Mouse (Mus musculus): ENCODE measurements around the gene Trappc5. TPM values are rescaled to one million over a fixed set of nuclear protein-coding genes. Genes with fewer than 3 reads are reported as not detected.

The Trappc5 gene
- polyA plus RNA-seq, 1 experiment from 2014 or later, result 36.8 TPM

- 78% methylated on average over 4 of the region's 4 CpGs for WGBS
- Histone ChIP-seq H3K27me3 (ENCODE audit: control insufficient read depth, insufficient read depth, low read length) (no peaks in the 10 kb centered on the region), H3K4me1 (ENCODE audit: control insufficient read depth, insufficient read depth, low read length) (no peaks in the 10 kb centered on the region), H3K9me3 (replicated peaks; ENCODE audit: control insufficient read depth, low read length) (no peaks in the 10 kb centered on the region), H3K27ac (replicated peaks; ENCODE audit: low read depth, low read length) (no peak overlapping the region), H3K9ac (replicated peaks; ENCODE audit: low read length) (no peak overlapping the region), H3K4me3 (ENCODE audit: low read depth, low read length) (no peak overlapping the region), H3K4me2 (ENCODE audit: low read depth, low read length) (no peak overlapping the region), H3K36me3 (replicated peaks; ENCODE audit: control insufficient read depth, insufficient read depth, low read depth, low read length) (no peaks in the 10 kb centered on the region)
- DNase-seq (ENCODE audit: low spot score) (no peak), ATAC-seq (replicated peaks; ENCODE audit: insufficient number of reproducible peaks, low FRiP score, low TSS enrichment, low read depth) (no peak)
These were observed 28.5 kb upstream of the Trappc5 start for GRCm38 (mm10) chr8:3647561-3647960.

GRCm38 (mm10) chr8:3648268-3648667 is 27.8 kb upstream of the Trappc5 start:
- no peak overlapping the region for H3K4me3 ChIP-seq (ENCODE audit: low read depth, low read length)
- H3K4me1 ChIP-seq (ENCODE audit: control insufficient read depth, insufficient read depth, low read length), result no peaks in the 10 kb centered on the region
- ATAC-seq (replicated peaks; ENCODE audit: insufficient number of reproducible peaks, low FRiP score, low TSS enrichment, low read depth), result no peak
- H3K27ac ChIP-seq (replicated peaks; ENCODE audit: low read depth, low read length), result no peak overlapping the region
- H3K9ac ChIP-seq (replicated peaks; ENCODE audit: low read length), result no peak overlapping the region
- no peaks in the 10 kb centered on the region for H3K27me3 ChIP-seq (ENCODE audit: control insufficient read depth, insufficient read depth, low read length)
- 57% methylated on average over 2 of the region's 2 CpGs for WGBS
- H3K4me2 ChIP-seq (ENCODE audit: low read depth, low read length), result no peak overlapping the region
- H3K9me3 ChIP-seq (replicated peaks; ENCODE audit: control insufficient read depth, low read length), result no peaks in the 10 kb centered on the region
- DNase-seq (ENCODE audit: low spot score), result no peak
- no peaks in the 10 kb centered on the region for H3K36me3 ChIP-seq (replicated peaks; ENCODE audit: control insufficient read depth, insufficient read depth, low read depth, low read length)

- Histone ChIP-seq H3K9ac (replicated peaks; ENCODE audit: low read length) (no peak overlapping the region), H3K27me3 (ENCODE audit: control insufficient read depth, insufficient read depth, low read length) (no peaks in the 10 kb centered on the region), H3K4me3 (ENCODE audit: low read depth, low read length) (no peak overlapping the region), H3K4me2 (ENCODE audit: low read depth, low read length) (no peak overlapping the region), H3K36me3 (replicated peaks; ENCODE audit: control insufficient read depth, insufficient read depth, low read depth, low read length) (no peaks in the 10 kb centered on the region), H3K4me1 (ENCODE audit: control insufficient read depth, insufficient read depth, low read length) (no peaks in the 10 kb centered on the region), H3K27ac (replicated peaks; ENCODE audit: low read depth, low read length) (no peak overlapping the region), H3K9me3 (replicated peaks; ENCODE audit: control insufficient read depth, low read length) (no peaks in the 10 kb centered on the region)
- ATAC-seq (replicated peaks; ENCODE audit: insufficient number of reproducible peaks, low FRiP score, low TSS enrichment, low read depth), result no peak
- DNase-seq (ENCODE audit: low spot score), result peak; percentile 41
- WGBS, result 39% methylated on average over 1 of the region's 1 CpGs
These were observed 27.1 kb upstream of the Trappc5 start for GRCm38 (mm10) chr8:3648990-3649389.

- Histone ChIP-seq H3K27me3 (ENCODE audit: control insufficient read depth, insufficient read depth, low read length) (no peaks in the 10 kb centered on the region), H3K4me1 (ENCODE audit: control insufficient read depth, insufficient read depth, low read length) (no peaks in the 10 kb centered on the region; the same call in 1 of the 2 replicates), H3K4me2 (ENCODE audit: low read depth, low read length) (no peak overlapping the region), H3K4me3 (ENCODE audit: low read depth, low read length) (no peak overlapping the region), H3K9ac (replicated peaks; ENCODE audit: low read length) (no peak overlapping the region), H3K36me3 (replicated peaks; ENCODE audit: control insufficient read depth, insufficient read depth, low read depth, low read length) (no peaks in the 10 kb centered on the region), H3K27ac (replicated peaks; ENCODE audit: low read depth, low read length) (no peak overlapping the region), H3K9me3 (replicated peaks; ENCODE audit: control insufficient read depth, low read length) (no peaks in the 10 kb centered on the region)
- ATAC-seq (replicated peaks; ENCODE audit: insufficient number of reproducible peaks, low FRiP score, low TSS enrichment, low read depth) (no peak), DNase-seq (ENCODE audit: low spot score) (no peak)
- 68% methylated on average over 3 of the region's 3 CpGs for WGBS
These were observed 23.3 kb upstream of the Trappc5 start for GRCm38 (mm10) chr8:3652845-3653244.

- 77% methylated on average over 11 of the region's 11 CpGs for WGBS
- no peaks in the 10 kb centered on the region for H3K9me3 ChIP-seq (replicated peaks; ENCODE audit: control insufficient read depth, low read length)
- ATAC-seq (replicated peaks; ENCODE audit: insufficient number of reproducible peaks, low FRiP score, low TSS enrichment, low read depth), result no peak
- H3K27ac ChIP-seq (replicated peaks; ENCODE audit: low read depth, low read length), result no peak overlapping the region
- H3K4me1 ChIP-seq (ENCODE audit: control insufficient read depth, insufficient read depth, low read length), result no peaks in the 10 kb centered on the region; the same call in 1 of the 2 replicates
- no peak overlapping the region for H3K9ac ChIP-seq (replicated peaks; ENCODE audit: low read length)
- H3K36me3 ChIP-seq (replicated peaks; ENCODE audit: control insufficient read depth, insufficient read depth, low read depth, low read length), result no peaks in the 10 kb centered on the region
- no peak for DNase-seq (ENCODE audit: low spot score)
- H3K4me3 ChIP-seq (ENCODE audit: low read depth, low read length), result no peak overlapping the region
- H3K27me3 ChIP-seq (ENCODE audit: control insufficient read depth, insufficient read depth, low read length), result no peaks in the 10 kb centered on the region
- no peak overlapping the region for H3K4me2 ChIP-seq (ENCODE audit: low read depth, low read length)
These were observed 21.2 kb upstream of the Trappc5 start for GRCm38 (mm10) chr8:3654726-3655508.

- Histone ChIP-seq H3K9ac (replicated peaks; ENCODE audit: low read length) (no peak within 1 kb of the TSS), H3K27me3 (ENCODE audit: control insufficient read depth, insufficient read depth, low read length) (no peaks in the 10 kb centered on the region), H3K4me1 (ENCODE audit: control insufficient read depth, insufficient read depth, low read length) (no peaks in the 10 kb centered on the region; the same call in 1 of the 2 replicates), H3K36me3 (replicated peaks; ENCODE audit: control insufficient read depth, insufficient read depth, low read depth, low read length) (no peaks in the 10 kb centered on the region), H3K27ac (replicated peaks; ENCODE audit: low read depth, low read length) (no peak within 1 kb of the TSS), H3K9me3 (replicated peaks; ENCODE audit: control insufficient read depth, low read length) (no peaks in the 10 kb centered on the region), H3K4me2 (ENCODE audit: low read depth, low read length) (no peak within 1 kb of the TSS), H3K4me3 (ENCODE audit: low read depth, low read length) (no peak within 1 kb of the TSS)
- no peak for ATAC-seq (replicated peaks; ENCODE audit: insufficient number of reproducible peaks, low FRiP score, low TSS enrichment, low read depth)
- no peak for DNase-seq (ENCODE audit: low spot score)
- 68% methylated on average over 3 of the region's 3 CpGs for WGBS
These were observed 20.6 kb upstream of the Trappc5 start, which contains the start of gene Retn for GRCm38 (mm10) chr8:3655526-3655925. Gene Retn (plus strand): TSS chr8:3655770.

GRCm38 (mm10) chr8:3656725-3657381 is 19.2 kb upstream of the Trappc5 start:
- peak overlapping the region; percentile 20; the same call in 1 of the 2 replicates for H3K4me2 ChIP-seq (ENCODE audit: low read depth, low read length)
- H3K4me1 ChIP-seq (ENCODE audit: control insufficient read depth, insufficient read depth, low read length), result no peaks in the 10 kb centered on the region; the same call in 1 of the 2 replicates
- H3K9ac ChIP-seq (replicated peaks; ENCODE audit: low read length), result no peak overlapping the region
- WGBS, result 29% methylated on average over 7 of the region's 7 CpGs
- no peaks in the 10 kb centered on the region for H3K27me3 ChIP-seq (ENCODE audit: control insufficient read depth, insufficient read depth, low read length)
- no peaks in the 10 kb centered on the region for H3K36me3 ChIP-seq (replicated peaks; ENCODE audit: control insufficient read depth, insufficient read depth, low read depth, low read length)
- no peak; the same call in 1 of the 2 replicates for ATAC-seq (replicated peaks; ENCODE audit: insufficient number of reproducible peaks, low FRiP score, low TSS enrichment, low read depth)
- no peak overlapping the region; the same call in 1 of the 2 replicates for H3K27ac ChIP-seq (replicated peaks; ENCODE audit: low read depth, low read length)
- H3K4me3 ChIP-seq (ENCODE audit: low read depth, low read length), result no peak overlapping the region
- H3K9me3 ChIP-seq (replicated peaks; ENCODE audit: control insufficient read depth, low read length), result no peaks in the 10 kb centered on the region
- peak; percentile 63 for DNase-seq (ENCODE audit: low spot score)

- 79% methylated on average over 8 of the region's 8 CpGs for WGBS
- DNase-seq (ENCODE audit: low spot score), result no peak
- no peak overlapping the region for H3K27ac ChIP-seq (replicated peaks; ENCODE audit: low read depth, low read length)
- H3K27me3 ChIP-seq (ENCODE audit: control insufficient read depth, insufficient read depth, low read length), result no peaks in the 10 kb centered on the region
- no peak overlapping the region for H3K4me3 ChIP-seq (ENCODE audit: low read depth, low read length)
- no peaks in the 10 kb centered on the region for H3K36me3 ChIP-seq (replicated peaks; ENCODE audit: control insufficient read depth, insufficient read depth, low read depth, low read length)
- H3K9ac ChIP-seq (replicated peaks; ENCODE audit: low read length), result no peak overlapping the region
- no peaks in the 10 kb centered on the region for H3K9me3 ChIP-seq (replicated peaks; ENCODE audit: control insufficient read depth, low read length)
- H3K4me2 ChIP-seq (ENCODE audit: low read depth, low read length), result no peak overlapping the region
- ATAC-seq (replicated peaks; ENCODE audit: insufficient number of reproducible peaks, low FRiP score, low TSS enrichment, low read depth), result no peak
- H3K4me1 ChIP-seq (ENCODE audit: control insufficient read depth, insufficient read depth, low read length), result no peaks in the 10 kb centered on the region; the same call in 1 of the 2 replicates
These were observed 15.2 kb upstream of the Trappc5 start for GRCm38 (mm10) chr8:3660889-3661288.

Data from embryonic facial prominence, embryonic 11.5 days (tissue).